Comparison of ENCODE assay signal across 12 mouse cellular contexts in genomic region chr12:76589531-76589930, GRCm38 (mm10). TPM values are rescaled to one million over a fixed set of nuclear protein-coding genes. Genes with fewer than 3 reads are reported as not detected.
DNase-seq lines count a peak whose midpoint lies in the region; ATAC-seq lines count a peak whose summit lies in the region.
"Had no signal": no experiment of that assay in that cellular context is flagged by ENCODE, and none has a peak within 500 bp of the region (broad histone marks: within the 10 kb centered on the region; RNA-seq: fewer than 3 reads in every experiment).

No protein-coding gene starts in this region.

- 39% methylated on average over 6 of the region's 6 CpGs for WGBS in heart, embryonic 12.5 days
- 35% methylated on average over 6 of the region's 6 CpGs for WGBS in heart, embryonic 15.5 days
- WGBS in midbrain, embryonic 10.5 days = 76% methylated on average over 6 of the region's 6 CpGs
- 81% methylated on average over 6 of the region's 6 CpGs for WGBS in midbrain, embryonic 13.5 days

- peak; percentile 69 to 80 for DNase-seq in heart, adult 18-20 months
- peak; percentile 61 for DNase-seq in adipocyte (ENCODE audit: low spot score)
- peak; percentile 48 to 55 for DNase-seq in kidney, postnatal 36 days
- no peak for DNase-seq in midbrain, embryonic 10.5 days (ENCODE audit: low spot score)
- no peak for DNase-seq in embryo, embryonic 10.5 days (ENCODE audit: low spot score)
- DNase-seq: cerebellum, postnatal 14 days had no signal

- H3K9ac ChIP-seq in heart, embryonic 12.5 days = no peak overlapping the region
- H3K9ac ChIP-seq in heart, embryonic 15.5 days = no peak overlapping the region
- H3K9ac ChIP-seq in midbrain, embryonic 13.5 days (replicated peaks) = no peak overlapping the region
- H3K9ac ChIP-seq: liver, embryonic 15.5 days had no signal

- no peak overlapping the region for H3K4me3 ChIP-seq in heart, embryonic 12.5 days
- no peak overlapping the region for H3K4me3 ChIP-seq in heart, embryonic 15.5 days
- H3K4me3 ChIP-seq in midbrain, embryonic 10.5 days = no peak overlapping the region
- no peak overlapping the region for H3K4me3 ChIP-seq in midbrain, embryonic 13.5 days (replicated peaks)
- H3K4me3 ChIP-seq: left cerebral cortex, adult 2 months; liver, embryonic 15.5 days had no signal

- ATAC-seq in heart, embryonic 12.5 days (ENCODE audit: insufficient number of reproducible peaks, low FRiP score) = no peak
- ATAC-seq in heart, embryonic 15.5 days (replicated peaks; ENCODE audit: insufficient number of reproducible peaks, insufficient read depth, low FRiP score, low read depth) = no peak
- ATAC-seq in midbrain, embryonic 13.5 days = no peak
- ATAC-seq: Patski had no signal

- H3K4me2 ChIP-seq in heart, embryonic 12.5 days = no peak overlapping the region
- no peak overlapping the region for H3K4me2 ChIP-seq in heart, embryonic 15.5 days
- H3K4me2 ChIP-seq in midbrain, embryonic 13.5 days (replicated peaks) = no peak overlapping the region
- H3K4me2 ChIP-seq: liver, embryonic 15.5 days had no signal

- H3K36me3 ChIP-seq in heart, embryonic 12.5 days = 0 out of 2 replicates have a peak, but pooled peaks cover 2% of the 10 kb centered on the region
- no peaks in the 10 kb centered on the region for H3K36me3 ChIP-seq in heart, embryonic 15.5 days
- H3K36me3 ChIP-seq in midbrain, embryonic 10.5 days = no peaks in the 10 kb centered on the region
- no peaks in the 10 kb centered on the region for H3K36me3 ChIP-seq in midbrain, embryonic 13.5 days
- H3K36me3 ChIP-seq: liver, embryonic 15.5 days had no signal

- H3K27me3 ChIP-seq in heart, embryonic 12.5 days (replicated peaks) = no peaks in the 10 kb centered on the region
- H3K27me3 ChIP-seq in heart, embryonic 15.5 days = no peaks in the 10 kb centered on the region
- peaks cover 11% of the 10 kb centered on the region; the same call in 1 of the 2 replicates for H3K27me3 ChIP-seq in midbrain, embryonic 10.5 days (ENCODE audit: low read depth, poor library complexity, severe bottlenecking)
- no peaks in the 10 kb centered on the region; the same call in 1 of the 2 replicates for H3K27me3 ChIP-seq in midbrain, embryonic 13.5 days
- H3K27me3 ChIP-seq: Patski had no signal

- H3K27ac ChIP-seq in heart, embryonic 12.5 days (ENCODE audit: poor library complexity, severe bottlenecking) = no peak overlapping the region
- H3K27ac ChIP-seq in heart, embryonic 15.5 days = peak overlapping the region; percentile 60
- no peak overlapping the region for H3K27ac ChIP-seq in midbrain, embryonic 10.5 days (replicated peaks)
- H3K27ac ChIP-seq in midbrain, embryonic 13.5 days = no peak overlapping the region
- H3K27ac ChIP-seq: left cerebral cortex, adult 2 months; liver, embryonic 15.5 days had no signal

- H3K9me3 ChIP-seq in heart, embryonic 12.5 days (replicated peaks) = no peaks in the 10 kb centered on the region; the same call in 1 of the 2 replicates
- H3K9me3 ChIP-seq in heart, embryonic 15.5 days (replicated peaks) = no peaks in the 10 kb centered on the region
- no peaks in the 10 kb centered on the region for H3K9me3 ChIP-seq in midbrain, embryonic 10.5 days (replicated peaks)
- H3K9me3 ChIP-seq in midbrain, embryonic 13.5 days = no peaks in the 10 kb centered on the region
- H3K9me3 ChIP-seq: liver, embryonic 15.5 days had no signal

- peaks cover 29% of the 10 kb centered on the region for H3K4me1 ChIP-seq in heart, embryonic 12.5 days (replicated peaks)
- peaks cover 29% of the 10 kb centered on the region for H3K4me1 ChIP-seq in heart, embryonic 15.5 days (replicated peaks)
- H3K4me1 ChIP-seq in midbrain, embryonic 10.5 days = peaks cover 18% of the 10 kb centered on the region
- peaks cover 11% of the 10 kb centered on the region for H3K4me1 ChIP-seq in midbrain, embryonic 13.5 days (replicated peaks)

RNA-seq across cellular contexts. Expression of gene Plekhg3, which starts 58.8 kb away (rescaled TPM):
- 10 to 100 TPM; 10.6 to 11.4 TPM for total RNA-seq in heart, adult 18-20 months (2021)
- 8.2 and 10.3 TPM in 2 replicates for polyA plus RNA-seq in heart, embryonic 12.5 days (2016; fragmentation: Nextera tagmentation; extraction: Ambion mirVana)
- 7.1 and 11.1 TPM in 2 replicates for polyA plus RNA-seq in heart, embryonic 15.5 days (2015; fragmentation: Nextera tagmentation; extraction: Ambion mirVana)
- 1.1 and 1.5 TPM in 2 replicates for polyA plus RNA-seq in midbrain, embryonic 10.5 days (2016; fragmentation: Nextera tagmentation; extraction: Ambion mirVana)
- polyA plus RNA-seq in midbrain, embryonic 13.5 days (2015; fragmentation: Nextera tagmentation; extraction: Ambion mirVana) = 0.78 and 1.4 TPM in 2 replicates

Comparison
In these comparisons a context has a peak if more than half of its experiments do, and no peak if none do; other contexts are left out.
1. DNase-seq: peak in heart, adult 18-20 months (2 of 2), adipocyte (single experiment) and kidney, postnatal 36 days (2 of 2); none in midbrain, embryonic 10.5 days (single experiment) and embryo, embryonic 10.5 days (single experiment).